9 mouse cellular contexts compared by ENCODE assay signal in the genomic region with DNA sequence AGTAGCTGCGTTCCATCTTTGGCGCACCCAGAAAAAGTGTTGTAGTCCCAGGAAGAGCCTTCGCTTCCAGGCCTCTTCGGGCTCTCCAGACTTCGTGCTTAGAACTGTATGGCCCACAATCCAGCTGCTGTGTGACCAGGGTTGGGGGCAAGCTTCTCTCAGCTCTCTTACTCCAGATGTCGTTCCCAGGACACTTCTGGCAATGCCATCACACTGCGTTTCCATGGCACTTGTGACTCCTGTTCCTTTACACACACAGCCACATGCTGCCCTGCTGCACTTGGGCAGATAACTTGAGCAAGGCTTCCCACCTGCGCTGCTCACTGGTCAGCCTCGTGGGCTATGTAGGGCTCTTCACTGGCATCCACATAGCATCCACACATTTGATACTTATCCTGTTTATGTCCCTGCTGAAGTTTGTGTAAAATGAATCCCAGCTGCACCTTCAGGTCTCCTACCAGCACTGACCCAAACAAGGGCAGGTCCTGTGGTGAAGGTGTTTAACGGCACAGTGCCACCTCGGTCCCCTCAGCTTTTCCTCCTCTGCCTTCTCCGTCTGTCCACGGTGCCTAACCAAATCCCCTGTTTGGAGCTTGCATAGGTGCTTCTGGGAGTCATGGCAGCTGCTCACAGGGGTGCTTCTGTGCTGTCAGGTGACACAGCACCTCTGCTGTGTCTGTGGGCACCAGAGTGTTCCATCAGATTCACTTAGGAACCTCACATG. TPM values are rescaled to one million over a fixed set of nuclear protein-coding genes. Genes with fewer than 3 reads are reported as not detected.
DNase-seq lines count a peak whose midpoint lies in the region; ATAC-seq and TF ChIP-seq lines count a peak whose summit lies in the region.
"Had no signal": no experiment of that assay in that cellular context is flagged by ENCODE, and none has a peak within 500 bp of the region (broad histone marks: within the 10 kb centered on the region; RNA-seq: fewer than 3 reads in every experiment).

No protein-coding gene starts in this region.

- H3K9me3 ChIP-seq in embryonic facial prominence, embryonic 14.5 days (ENCODE audit: control insufficient read depth, low read length), result no peaks in the 10 kb centered on the region; the same call in 1 of the 2 replicates
- H3K9me3 ChIP-seq in hindbrain, embryonic 15.5 days, result no peaks in the 10 kb centered on the region
- no peaks in the 10 kb centered on the region for H3K9me3 ChIP-seq in midbrain, postnatal 0 days (ENCODE audit: low read length)

- ATAC-seq in embryonic facial prominence, embryonic 14.5 days (ENCODE audit: low read depth), result no peak
- no peak for ATAC-seq in hindbrain, embryonic 15.5 days (ENCODE audit: low FRiP score, low read depth)
- no peak for ATAC-seq in midbrain, postnatal 0 days (ENCODE audit: low FRiP score)

- no peaks in the 10 kb centered on the region for H3K27me3 ChIP-seq in embryonic facial prominence, embryonic 14.5 days (replicated peaks; ENCODE audit: control insufficient read depth, insufficient read depth, low read length)
- H3K27me3 ChIP-seq in hindbrain, embryonic 15.5 days, result no peaks in the 10 kb centered on the region
- no peaks in the 10 kb centered on the region for H3K27me3 ChIP-seq in midbrain, postnatal 0 days (ENCODE audit: insufficient read depth, low read length)

- H3K9ac ChIP-seq in embryonic facial prominence, embryonic 14.5 days (ENCODE audit: low read depth, low read length), result no peak overlapping the region
- H3K9ac ChIP-seq in hindbrain, embryonic 15.5 days, result no peak overlapping the region
- H3K9ac ChIP-seq in midbrain, postnatal 0 days (replicated peaks; ENCODE audit: low read length, poor library complexity, severe bottlenecking), result no peak overlapping the region

- H3K4me3 ChIP-seq in embryonic facial prominence, embryonic 14.5 days (ENCODE audit: low read depth, low read length), result no peak overlapping the region
- H3K4me3 ChIP-seq in hindbrain, embryonic 15.5 days, result no peak overlapping the region
- no peak overlapping the region for H3K4me3 ChIP-seq in midbrain, postnatal 0 days (ENCODE audit: low read depth, low read length)

- 79% methylated on average over 13 of the region's 13 CpGs for WGBS in embryonic facial prominence, embryonic 14.5 days
- 89% methylated on average over 13 of the region's 13 CpGs for WGBS in hindbrain, embryonic 15.5 days
- 94% methylated on average over 13 of the region's 13 CpGs for WGBS in midbrain, postnatal 0 days

- peaks cover 60% of the 10 kb centered on the region for H3K4me1 ChIP-seq in embryonic facial prominence, embryonic 14.5 days (ENCODE audit: control insufficient read depth, insufficient read depth, low read length)
- H3K4me1 ChIP-seq in hindbrain, embryonic 15.5 days (replicated peaks), result peaks cover 59% of the 10 kb centered on the region
- H3K4me1 ChIP-seq in midbrain, postnatal 0 days (ENCODE audit: insufficient read depth, low read length), result peaks cover 4% of the 10 kb centered on the region; the same call in 1 of the 2 replicates

- no peak for TF ChIP-seq CTCF in midbrain, postnatal 0 days (IDR thresholded peaks at IDR 0.05)

- peak; percentile 17 for DNase-seq in kidney, postnatal 10 days
- no peak for DNase-seq in kidney, postnatal 14 days
- DNase-seq in embryonic facial prominence, embryonic 14.5 days (ENCODE audit: low spot score), result no peak
- no peak for DNase-seq in midbrain, postnatal 0 days (ENCODE audit: low spot score)
- DNase-seq in right cerebral cortex, postnatal 36 days (ENCODE audit: low spot score in 2 of 2), result no peak
- DNase-seq in Muller cell, postnatal 12 days (ENCODE audit: inconsistent ontology term), result no peak
- DNase-seq in adrenal gland, postnatal 10 days, result no peak

- H3K36me3 ChIP-seq in embryonic facial prominence, embryonic 14.5 days (ENCODE audit: control insufficient read depth, insufficient read depth, low read length), result peaks cover 16% of the 10 kb centered on the region
- 0 out of 2 replicates have a peak, but pooled peaks cover 4% of the 10 kb centered on the region for H3K36me3 ChIP-seq in hindbrain, embryonic 15.5 days
- 0 out of 2 replicates have a peak, but pooled peaks cover 5% of the 10 kb centered on the region for H3K36me3 ChIP-seq in midbrain, postnatal 0 days (ENCODE audit: insufficient read depth, low read length)

- peak overlapping the region; percentile 99 for H3K27ac ChIP-seq in embryonic facial prominence, embryonic 14.5 days (replicated peaks; ENCODE audit: low read depth, low read length)
- H3K27ac ChIP-seq in hindbrain, embryonic 15.5 days (replicated peaks), result peak overlapping the region; percentile 96
- H3K27ac ChIP-seq in midbrain, postnatal 0 days (ENCODE audit: low read depth, low read length), result peak overlapping the region; percentile 93

- no peak overlapping the region for H3K4me2 ChIP-seq in embryonic facial prominence, embryonic 14.5 days (ENCODE audit: low read depth, low read length)
- H3K4me2 ChIP-seq in hindbrain, embryonic 15.5 days, result no peak overlapping the region
- no peak overlapping the region for H3K4me2 ChIP-seq in midbrain, postnatal 0 days (ENCODE audit: low read depth, low read length, poor library complexity, severe bottlenecking)

RNA-seq across cellular contexts. Expression of a gene that starts 22.5 kb away (rescaled TPM):
- polyA plus RNA-seq in embryonic facial prominence, embryonic 14.5 days (2014; fragmentation: Nextera tagmentation; extraction: Ambion mirVana), result 13.3 and 13.4 TPM in 2 replicates
- polyA plus RNA-seq in hindbrain, embryonic 15.5 days (2015; fragmentation: Nextera tagmentation; extraction: Ambion mirVana), result 7.1 and 11.0 TPM in 2 replicates
- total RNA-seq in midbrain, postnatal 0 days (2014; rRNA removed), result 6.7 and 6.8 TPM in 2 replicates
- polyA plus RNA-seq in midbrain, postnatal 0 days (2015; fragmentation: Nextera tagmentation; extraction: Ambion mirVana), result 8.4 and 9.4 TPM in 2 replicates
- total RNA-seq in adrenal gland, postnatal 10 days (2021), result 100 to 1,000 TPM in 1 of 2 experiments, 10 to 100 TPM in 1; 86.3 to 159 TPM

RNA-seq across cellular contexts. Expression of a gene that starts 22.7 kb away (rescaled TPM):
- 30.3 and 37.0 TPM in 2 replicates for polyA plus RNA-seq in embryonic facial prominence, embryonic 14.5 days (2014; fragmentation: Nextera tagmentation; extraction: Ambion mirVana)
- polyA plus RNA-seq in hindbrain, embryonic 15.5 days (2015; fragmentation: Nextera tagmentation; extraction: Ambion mirVana), result 18.9 and 19.1 TPM in 2 replicates
- total RNA-seq in midbrain, postnatal 0 days (2014; rRNA removed), result 21.9 and 28.7 TPM in 2 replicates
- polyA plus RNA-seq in midbrain, postnatal 0 days (2015; fragmentation: Nextera tagmentation; extraction: Ambion mirVana), result 18.5 and 20.1 TPM in 2 replicates
- 10 to 100 TPM; 43.9 to 48.6 TPM for total RNA-seq in adrenal gland, postnatal 10 days (2021)

RNA-seq across cellular contexts. Expression of a gene that starts 22.9 kb away (rescaled TPM):
- polyA plus RNA-seq in embryonic facial prominence, embryonic 14.5 days (2014; fragmentation: Nextera tagmentation; extraction: Ambion mirVana), result 0.47 and 0.84 TPM in 2 replicates
- polyA plus RNA-seq in hindbrain, embryonic 15.5 days (2015; fragmentation: Nextera tagmentation; extraction: Ambion mirVana), result 0.90 TPM in 1 of 2 replicates, not detected in the other
- total RNA-seq in midbrain, postnatal 0 days (2014; rRNA removed), result not detected in 2 replicates
- polyA plus RNA-seq in midbrain, postnatal 0 days (2015; fragmentation: Nextera tagmentation; extraction: Ambion mirVana), result not detected in 2 replicates
- total RNA-seq in adrenal gland, postnatal 10 days (2021), result 1 to 10 TPM; 4.6 to 7.4 TPM
- total RNA-seq: common myeloid progenitor, adult 5-6 weeks had no signal
